Mouse (Mus musculus): Measurements from ENCODE around the gene Mettl1. TPM values are rescaled to one million over a fixed set of nuclear protein-coding genes. Genes with fewer than 3 reads are reported as not detected.
"Not testable (repeated sequence)": the region's sequence is repeated elsewhere in the genome, so short reads cannot be mapped to it uniquely, and the experiment has no call there.

Mettl1 gene
- polyA plus RNA-seq, 1 experiment = not detected

DNA sequence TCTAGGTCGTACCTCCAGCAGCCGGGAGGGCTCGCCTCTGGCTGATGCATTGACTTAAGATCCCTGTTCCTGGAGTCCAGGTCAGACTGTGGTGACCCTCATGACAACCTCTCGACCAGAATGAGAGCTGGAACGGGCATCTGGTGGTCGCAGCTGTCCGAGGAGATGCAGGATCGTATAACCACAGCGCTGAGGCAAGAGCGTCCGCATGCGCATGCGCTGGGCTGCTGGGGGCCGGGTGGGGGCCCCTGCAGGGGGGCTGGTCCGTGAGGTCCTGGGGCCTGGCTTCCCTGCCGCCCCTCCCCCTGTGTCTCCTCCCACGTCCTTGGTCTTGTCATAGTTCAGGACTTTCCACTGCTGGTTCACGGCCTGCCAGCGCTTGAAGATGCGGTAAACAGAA, 15.3 kb downstream of the Mettl1 start:
- Histone ChIP-seq H3K27ac (ENCODE audit: insufficient read depth, low read depth, low read length) (no peak overlapping the region), H3K4me3 (ENCODE audit: insufficient read depth, low read depth, low read length) (no peak overlapping the region), H3K4me1 (ENCODE audit: control insufficient read depth, insufficient read depth, low read length) (peaks cover 20% of the 10 kb centered on the region)
- 89% methylated on average over 20 of the region's 20 CpGs for WGBS
- no peak for TF ChIP-seq POLR2A (IDR thresholded peaks at IDR 0.05; ENCODE audit: insufficient read depth, low read depth, low read length)
- no peak for TF ChIP-seq CTCF (IDR thresholded peaks at IDR 0.05; ENCODE audit: insufficient read depth, low read depth, low read length)

- Histone ChIP-seq H3K27ac (ENCODE audit: insufficient read depth, low read depth, low read length) (no peak overlapping the region), H3K4me3 (ENCODE audit: insufficient read depth, low read depth, low read length) (peak overlapping the region; percentile 78), H3K4me1 (ENCODE audit: control insufficient read depth, insufficient read depth, low read length) (peaks cover 20% of the 10 kb centered on the region)
- TF ChIP-seq CTCF (IDR thresholded peaks at IDR 0.05; ENCODE audit: insufficient read depth, low read depth, low read length) (peak; percentile 94), POLR2A (IDR thresholded peaks at IDR 0.05; ENCODE audit: insufficient read depth, low read depth, low read length) (no peak)
- 2% methylated on average over 9 of the region's 9 CpGs for WGBS
These were observed 16.9 kb downstream of the Mettl1 start for GRCm38 (mm10) chr10:127058161-127058560.

DNA sequence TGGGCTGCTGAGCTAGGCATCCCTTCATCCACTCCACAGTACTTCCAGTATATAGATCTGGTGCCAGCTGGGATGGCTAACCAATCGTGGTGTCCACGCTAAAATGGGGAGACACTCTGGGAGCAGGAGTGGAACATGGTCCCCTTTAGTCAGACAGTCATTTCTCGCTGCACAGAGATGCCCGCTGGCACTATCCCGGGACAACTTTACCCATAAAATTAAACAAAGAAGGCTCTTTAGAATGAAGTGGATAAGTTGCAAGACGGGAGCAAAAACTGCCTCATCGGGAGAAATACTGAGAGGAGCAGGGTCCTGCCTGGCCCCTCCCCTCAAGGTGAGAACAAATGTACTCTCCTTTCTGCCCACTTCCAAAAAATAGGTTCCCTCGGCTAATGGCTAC, 17.5 kb downstream of the Mettl1 start:
- Histone ChIP-seq H3K27ac (ENCODE audit: insufficient read depth, low read depth, low read length) (no peak overlapping the region), H3K4me3 (ENCODE audit: insufficient read depth, low read depth, low read length) (peak overlapping the region; percentile 78), H3K4me1 (ENCODE audit: control insufficient read depth, insufficient read depth, low read length) (peaks cover 20% of the 10 kb centered on the region)
- 2% methylated on average over 8 of the region's 8 CpGs for WGBS
- TF ChIP-seq POLR2A (IDR thresholded peaks at IDR 0.05; ENCODE audit: insufficient read depth, low read depth, low read length) (no peak), CTCF (IDR thresholded peaks at IDR 0.05; ENCODE audit: insufficient read depth, low read depth, low read length) (no peak)

- H3K27ac ChIP-seq (ENCODE audit: insufficient read depth, low read depth, low read length) = no peak overlapping the region
- peak overlapping the region; percentile 78 for H3K4me3 ChIP-seq (ENCODE audit: insufficient read depth, low read depth, low read length)
- peaks cover 22% of the 10 kb centered on the region for H3K4me1 ChIP-seq (ENCODE audit: control insufficient read depth, insufficient read depth, low read length)
- under 1% methylated on average over 73 of the region's 92 CpGs for WGBS
- no peak for TF ChIP-seq CTCF (IDR thresholded peaks at IDR 0.05; ENCODE audit: insufficient read depth, low read depth, low read length)
- no peak for TF ChIP-seq POLR2A (IDR thresholded peaks at IDR 0.05; ENCODE audit: insufficient read depth, low read depth, low read length)
These were observed 18.2 kb downstream of the Mettl1 start for GRCm38 (mm10) chr10:127059174-127059967.

DNA sequence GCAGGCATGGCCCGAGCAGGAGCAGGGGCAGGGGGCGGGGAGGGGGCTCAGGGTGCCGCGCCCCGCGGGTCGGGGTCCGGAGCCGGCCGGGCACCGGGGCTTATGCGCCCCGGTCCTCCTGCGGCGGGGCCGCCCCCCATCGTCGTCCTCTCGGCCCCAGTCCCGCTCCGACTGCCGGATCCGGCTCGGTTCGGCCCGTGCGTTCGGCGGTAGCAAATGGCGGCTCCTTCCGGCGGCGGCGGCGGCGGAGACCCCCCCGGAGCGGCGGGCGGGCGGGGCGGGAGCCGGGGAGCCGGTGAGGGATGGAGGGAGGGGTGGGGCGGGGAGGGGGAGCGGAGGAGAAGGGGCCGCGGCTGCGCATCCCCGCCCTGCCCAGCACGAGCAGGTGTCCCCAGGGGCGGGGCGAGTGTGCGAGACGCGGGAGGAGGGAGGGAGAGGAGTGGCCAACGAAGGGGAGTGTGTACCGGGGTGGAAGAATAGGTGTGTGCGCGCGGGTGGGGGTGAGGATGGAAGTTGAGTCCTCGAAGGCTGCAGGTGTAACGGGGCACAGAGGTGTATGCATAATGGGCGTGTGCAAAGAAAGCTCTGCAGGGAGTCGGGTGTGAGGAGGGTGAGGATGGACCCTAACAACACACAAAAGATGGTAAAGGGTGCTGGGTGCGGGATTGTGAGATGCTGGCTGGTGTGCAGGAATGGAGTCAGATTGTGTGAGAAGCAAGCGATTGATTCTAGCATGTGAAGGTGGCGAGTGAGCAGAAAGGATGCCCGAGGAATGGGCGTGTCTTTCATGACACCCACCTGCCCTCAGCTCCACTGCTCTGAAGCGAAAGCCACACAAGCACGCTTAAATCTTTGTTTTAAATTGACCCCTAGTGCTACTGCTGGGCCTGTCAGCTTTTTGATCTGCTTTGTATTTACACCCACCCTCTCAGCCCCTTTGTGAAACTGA, 19.0 kb downstream of the Mettl1 start, which contains the start of gene March9:
Gene March9 (minus strand): TSS at position 217 of the 949 bp plus-strand sequence.
- TF ChIP-seq CTCF (IDR thresholded peaks at IDR 0.05; ENCODE audit: insufficient read depth, low read depth, low read length) (no peak), POLR2A (IDR thresholded peaks at IDR 0.05; ENCODE audit: insufficient read depth, low read depth, low read length) (no peak)
- peak within 1 kb of the TSS; percentile 80 for H3K27ac ChIP-seq (ENCODE audit: insufficient read depth, low read depth, low read length)
- peaks cover 25% of the 10 kb centered on the region for H3K4me1 ChIP-seq (ENCODE audit: control insufficient read depth, insufficient read depth, low read length)
- under 1% methylated on average over 45 of the region's 72 CpGs for WGBS
- peak within 1 kb of the TSS; percentile 78 for H3K4me3 ChIP-seq (ENCODE audit: insufficient read depth, low read depth, low read length)

- Histone ChIP-seq H3K27ac (ENCODE audit: insufficient read depth, low read depth, low read length) (peak overlapping the region; percentile 80; the same call in 1 of the 2 replicates), H3K4me1 (ENCODE audit: control insufficient read depth, insufficient read depth, low read length) (peaks cover 25% of the 10 kb centered on the region), H3K4me3 (ENCODE audit: insufficient read depth, low read depth, low read length) (no peak overlapping the region)
- WGBS = 31% methylated on average over 5 of the region's 5 CpGs
- TF ChIP-seq CTCF (IDR thresholded peaks at IDR 0.05; ENCODE audit: insufficient read depth, low read depth, low read length) (no peak), POLR2A (IDR thresholded peaks at IDR 0.05; ENCODE audit: insufficient read depth, low read depth, low read length) (no peak)
These were observed 19.9 kb downstream of the Mettl1 start for GRCm38 (mm10) chr10:127061085-127061484.

DNA sequence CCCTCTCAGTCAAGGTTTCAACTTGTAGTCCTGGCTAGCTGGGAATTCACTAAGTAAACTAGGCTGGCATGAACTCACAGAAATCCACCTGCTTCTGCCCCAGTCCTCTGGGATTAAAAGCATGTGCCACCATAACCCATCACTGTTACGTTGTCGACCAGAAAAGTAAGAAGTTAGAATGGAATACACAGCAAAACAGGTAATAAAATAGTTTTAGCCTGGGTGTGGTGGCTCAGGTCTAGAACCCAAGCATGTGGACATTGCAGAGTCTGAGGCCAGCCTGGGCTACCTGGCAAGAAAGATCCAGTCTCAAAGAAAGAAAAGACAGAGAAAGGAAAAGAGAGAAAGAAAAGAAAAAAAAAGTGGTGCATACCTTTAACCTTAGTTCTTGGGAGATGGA, 20.3 kb downstream of the Mettl1 start:
- Histone ChIP-seq H3K4me3 (ENCODE audit: insufficient read depth, low read depth, low read length) (no peak overlapping the region), H3K4me1 (ENCODE audit: control insufficient read depth, insufficient read depth, low read length) (peaks cover 21% of the 10 kb centered on the region), H3K27ac (ENCODE audit: insufficient read depth, low read depth, low read length) (no peak overlapping the region)
- TF ChIP-seq POLR2A (IDR thresholded peaks at IDR 0.05; ENCODE audit: insufficient read depth, low read depth, low read length) (no peak), CTCF (IDR thresholded peaks at IDR 0.05; ENCODE audit: insufficient read depth, low read depth, low read length) (no peak)
- 75% methylated on average over 2 of the region's 2 CpGs for WGBS

DNA sequence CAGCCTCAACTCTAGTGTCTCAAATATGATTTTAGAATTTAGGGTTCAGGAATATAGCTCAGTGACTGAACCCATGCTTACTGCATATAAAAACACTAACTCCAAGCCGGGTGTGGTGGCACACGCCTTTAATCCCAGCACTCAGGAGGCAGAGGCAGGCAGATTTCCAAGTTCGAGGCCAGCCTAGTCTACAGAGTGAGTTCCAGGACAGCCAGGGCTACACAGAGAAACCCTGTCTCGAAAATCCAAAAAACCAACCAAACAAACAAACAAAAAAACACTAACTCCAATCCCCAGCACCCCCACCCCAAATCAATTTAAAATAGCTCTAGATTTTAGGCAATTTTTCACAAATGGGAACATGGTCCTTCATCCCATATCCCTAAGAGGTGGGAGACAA, 20.9 kb downstream of the Mettl1 start:
- 82% methylated on average over 4 of the region's 4 CpGs for WGBS
- Histone ChIP-seq H3K27ac (ENCODE audit: insufficient read depth, low read depth, low read length) (peak overlapping the region; percentile 46; the same call in 1 of the 2 replicates), H3K4me1 (ENCODE audit: control insufficient read depth, insufficient read depth, low read length) (peaks cover 20% of the 10 kb centered on the region)
- H3K4me3 ChIP-seq (ENCODE audit: insufficient read depth, low read depth, low read length) = not testable (repeated sequence)

DNA sequence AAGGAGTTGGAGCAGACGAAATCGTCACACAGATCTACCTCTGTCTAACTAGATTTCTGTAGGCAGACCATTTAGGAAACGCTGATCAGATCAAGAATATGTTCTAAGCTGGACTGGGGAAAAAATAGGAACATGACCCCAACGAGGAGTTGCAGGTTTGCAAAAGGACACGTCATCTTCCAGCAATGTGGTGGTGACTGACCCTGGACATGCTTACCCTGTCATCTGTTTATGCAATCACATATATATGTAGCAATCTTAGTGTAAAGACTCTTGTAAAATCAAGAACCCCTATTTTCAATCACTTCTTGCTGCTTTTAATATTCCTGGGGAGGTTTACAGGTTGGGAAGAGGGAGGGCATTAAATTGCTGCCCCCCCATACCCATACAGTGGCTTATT, 21.3 kb downstream of the Mettl1 start:
- Histone ChIP-seq H3K4me1 (ENCODE audit: control insufficient read depth, insufficient read depth, low read length) (peaks cover 20% of the 10 kb centered on the region), H3K4me3 (ENCODE audit: insufficient read depth, low read depth, low read length) (no peak overlapping the region)

More for the DNA sequence above, 21.3 kb downstream of the Mettl1 start:
- 60% methylated on average over 5 of the region's 5 CpGs for whole genome bisulfite sequencing
- no peak for TF ChIP-seq CTCF (IDR thresholded peaks at IDR 0.05; ENCODE audit: insufficient read depth, low read depth, low read length)
- no peak for TF ChIP-seq POLR2A (IDR thresholded peaks at IDR 0.05; ENCODE audit: insufficient read depth, low read depth, low read length)
- peak overlapping the region; percentile 46; the same call in 1 of the 2 replicates for H3K27ac ChIP-seq (ENCODE audit: insufficient read depth, low read depth, low read length)

Data from olfactory bulb, adult 2 months (tissue).